Mouse (Mus musculus) Patski (cell line): Measurements from ENCODE around the gene Scube3. TPM values are rescaled to one million over a fixed set of nuclear protein-coding genes. Genes with fewer than 3 reads are reported as not detected.

Experiments
- ATAC-seq: fragments of 100-300 bp; one replicate; pipeline ENCODE4 v1.8.0; 2021
- CTCF ChIA-PET: fragments of 350-600 bp; sonication (Branson Sonifier 250); formaldehyde crosslinking; loops from one replicate; lab custom pipeline; 2022; ENCODE audit warnings: inconsistent platforms; lab: Charles Lee
- POLR2A ChIA-PET: fragments of 350-600 bp; sonication (Branson Sonifier 250); formaldehyde crosslinking; loops from one replicate; lab custom pipeline; 2022; ENCODE audit warnings: antibody characterized with exemption, inconsistent platforms; lab: Charles Lee
- DNase-seq: peaks from one replicate; pipeline ENCODE4 v3.0.0-alpha.2; 2011; ENCODE audit warnings: low read depth, low spot score
- H3K27me3 ChIP-seq: fragments of 371-371 bp; one replicate; pipeline ENCODE4 v1.5.1; 2021
- CTCF ChIP-seq: fragments of 100-300 bp; IDR thresholded peaks from one replicate; pipeline ENCODE4 v1.5.1; 2021
- in situ Hi-C: fragments of 300-500 bp; cut with MboI; formaldehyde crosslinking; loops from 3 replicates; pipeline ENCODE4 v1.11.1; 2018; ENCODE audit warnings: low pct_unique_long_range_greater_than_20kb, mixed read lengths
- polyA plus RNA-seq: library from polyadenylated mRNA; unstranded; gene quantifications from one replicate; pipeline ENCODE4 v1.2.3, GENCODE M21; 2021

Scube3 gene
- polyA plus RNA-seq, 1 experiment from 2014 or later, result 17.9 TPM

DNA sequence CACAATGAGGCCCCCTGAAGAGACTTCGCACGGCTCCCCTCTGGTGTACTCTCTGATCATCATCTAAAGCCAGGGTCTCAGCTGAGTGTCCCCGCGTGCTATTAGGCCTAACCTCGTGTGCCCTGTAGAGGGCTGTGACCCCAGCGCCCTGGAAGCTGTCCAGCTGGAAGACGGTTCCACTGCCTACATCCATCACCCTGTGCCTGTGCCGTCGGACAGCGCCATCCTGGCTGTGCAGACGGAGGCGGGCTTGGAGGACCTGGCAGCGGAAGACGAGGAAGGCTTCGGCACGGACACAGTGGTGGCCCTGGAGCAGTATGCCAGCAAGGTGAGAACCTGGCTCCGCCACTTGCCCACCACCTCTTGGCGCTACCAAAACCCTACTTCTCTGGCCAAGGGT is 55.7 kb downstream of the Scube3 start:
- no peak for ATAC-seq
- CTCF ChIA-PET, result no interaction called here
- no peaks in the 10 kb centered on the region for H3K27me3 ChIP-seq
- in situ Hi-C loops, result no loop called here
- TF ChIP-seq CTCF, result no peak
- DNase-seq, result no peak
- POLR2A ChIA-PET, result no interaction called here

DNA sequence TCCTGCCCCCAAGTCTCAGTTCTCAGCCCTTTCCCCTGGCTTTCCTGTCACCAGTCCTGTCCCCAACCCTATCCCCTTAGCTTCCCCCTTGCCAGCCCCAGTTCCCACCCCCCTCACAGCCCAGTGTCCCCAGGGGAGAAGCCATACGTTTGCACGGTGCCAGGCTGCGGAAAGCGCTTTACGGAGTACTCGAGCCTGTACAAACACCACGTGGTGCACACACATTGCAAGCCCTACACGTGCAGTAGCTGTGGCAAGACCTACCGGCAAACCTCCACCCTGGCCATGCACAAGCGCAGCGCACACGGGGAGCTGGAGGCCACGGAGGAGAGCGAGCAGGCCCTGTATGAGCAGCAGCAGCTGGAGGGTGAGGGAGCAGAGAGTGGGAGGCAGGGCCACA is 60.0 kb downstream of the Scube3 start:
- POLR2A ChIA-PET, result no interaction called here
- no peak for TF ChIP-seq CTCF
- in situ Hi-C loops, result loop anchor here (25.0 kb wide), 1 partner anchor 335 kb away; the partner anchor contains the start of genes Armc12 and Clpsl2
- no peak for DNase-seq
- no peaks in the 10 kb centered on the region for H3K27me3 ChIP-seq
- CTCF ChIA-PET, result no interaction called here
- no peak for ATAC-seq

GRCm38 (mm10) chr17:28204052-28204720 is 62.2 kb downstream of the Scube3 start:
- POLR2A ChIA-PET, result no interaction called here
- TF ChIP-seq CTCF, result no peak
- no peak for ATAC-seq
- DNase-seq, result no peak
- H3K27me3 ChIP-seq, result no peaks in the 10 kb centered on the region
- CTCF ChIA-PET, result interaction anchor here (1.1 to 1.5 kb wide), 4 partner anchors 10 to 22 kb away, joined by 3 to 6 read pairs (median 4); no protein-coding TSS in a partner anchor
- in situ Hi-C loops, result loop anchor here (25.0 kb wide), 1 partner anchor 333 kb away; the partner anchor contains the start of genes Armc12 and Clpsl2

DNA sequence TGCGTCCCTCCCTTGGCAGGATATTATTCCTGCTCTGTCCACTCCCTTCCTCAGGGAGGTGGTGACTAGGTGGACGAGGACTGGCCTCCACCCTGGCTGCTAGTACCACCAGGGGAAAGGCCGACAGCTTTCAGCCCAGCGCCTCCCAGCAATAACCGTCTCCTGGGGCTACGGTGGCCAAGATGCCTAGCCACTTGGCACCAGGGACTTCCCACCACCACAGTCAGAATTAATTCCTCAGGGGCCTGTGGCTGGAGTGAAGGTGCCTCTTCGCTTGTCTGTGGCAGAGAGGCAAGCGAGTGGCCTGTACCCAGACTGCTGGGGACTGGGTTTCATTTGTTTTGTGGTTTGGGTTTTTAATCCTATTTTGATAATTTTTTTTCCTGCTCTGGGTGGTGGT is 63.5 kb downstream of the Scube3 start:
- POLR2A ChIA-PET, result no interaction called here
- ATAC-seq, result no peak
- no peak for TF ChIP-seq CTCF

DNA sequence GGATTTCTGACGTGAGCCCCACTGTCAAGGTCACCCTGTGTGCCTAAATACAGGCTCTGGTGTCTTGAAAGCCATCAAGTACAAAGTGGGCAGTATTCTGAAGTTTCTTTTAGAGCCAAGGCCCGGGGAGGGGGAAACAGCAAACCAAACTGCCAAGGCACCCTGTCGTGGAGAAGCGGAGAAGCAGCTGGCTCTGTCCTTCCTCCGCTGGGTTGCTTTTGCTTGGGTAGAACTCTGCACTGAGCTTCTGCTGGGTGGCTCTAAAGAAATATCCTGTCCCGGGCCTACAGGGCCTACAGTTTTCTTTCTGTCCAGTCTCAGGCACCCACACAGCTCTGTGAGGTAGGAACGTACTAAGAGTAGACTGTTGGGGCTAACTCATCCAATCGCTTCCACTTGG is 65.2 kb downstream of the Scube3 start:
- TF ChIP-seq CTCF, result no peak
- ATAC-seq, result no peak
- H3K27me3 ChIP-seq, result no peaks in the 10 kb centered on the region
- DNase-seq, result no peak
- ChIA-PET CTCF (interaction anchor here (0.9 to 1.7 kb wide), 2 partner anchors 13 to 19 kb away, joined by 3 to 7 read pairs; no protein-coding TSS in a partner anchor), POLR2A (interaction anchor here (0.9 to 1.6 kb wide), 2 partner anchors 18 to 124 kb away, joined by 3 read pairs; no protein-coding TSS in a partner anchor)
- in situ Hi-C loops, result loop anchor here (25.0 kb wide), 1 partner anchor 330 kb away; the partner anchor contains the start of genes Armc12 and Clpsl2

More for the DNA sequence above, 63.5 kb downstream of the Scube3 start:
- DNase-seq, result no peak
- in situ Hi-C loops, result loop anchor here (25.0 kb wide), 1 partner anchor 332 kb away; the partner anchor contains the start of genes Armc12 and Clpsl2
- H3K27me3 ChIP-seq, result no peaks in the 10 kb centered on the region
- CTCF ChIA-PET, result no interaction called here

- POLR2A ChIA-PET, result interaction anchor here (0.9 kb wide), 1 partner anchor 124 kb away, joined by 3 read pairs; no protein-coding TSS in a partner anchor
- no peak for DNase-seq
- no peaks in the 10 kb centered on the region for H3K27me3 ChIP-seq
- CTCF ChIA-PET, result interaction anchor here (0.9 to 1.7 kb wide), 3 partner anchors 8 to 18 kb away, joined by 3 to 7 read pairs (median 3); no protein-coding TSS in a partner anchor
- no peak for TF ChIP-seq CTCF
- in situ Hi-C loops, result loop anchor here (25.0 kb wide), 1 partner anchor 330 kb away; the partner anchor contains the start of genes Armc12 and Clpsl2
- no peak for ATAC-seq
Measured at GRCm38 (mm10) chr17:28207591-28208313, 65.8 kb downstream of the Scube3 start, which contains the start of gene Def6. Gene Def6 (plus strand): TSS chr17:28207778.

DNA sequence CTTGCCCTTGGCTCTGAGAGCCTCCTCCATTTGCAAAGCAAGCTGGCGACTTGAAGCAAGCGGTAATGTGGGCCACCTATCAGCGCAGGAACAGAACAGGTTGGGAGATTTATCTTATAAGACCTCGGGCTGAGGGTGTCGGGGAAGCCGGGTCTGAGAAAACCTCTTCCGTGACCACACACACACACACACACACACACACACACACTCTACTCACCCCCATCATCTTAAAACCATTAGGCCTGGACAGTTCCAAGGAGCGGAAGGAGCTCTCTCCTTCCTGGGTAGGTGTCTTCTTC is 66.3 kb downstream of the Scube3 start:
- ChIA-PET CTCF (interaction anchor here (0.9 to 1.7 kb wide), 3 partner anchors 8 to 18 kb away, joined by 3 to 7 read pairs (median 3); no protein-coding TSS in a partner anchor), POLR2A (interaction anchor here (0.5 to 0.9 kb wide), 2 partner anchors 123 to 247 kb away, joined by 3 to 5 read pairs; no protein-coding TSS in a partner anchor)
- H3K27me3 ChIP-seq, result no peaks in the 10 kb centered on the region
- ATAC-seq (no peak), DNase-seq (no peak)
- in situ Hi-C loops, result loop anchor here (25.0 kb wide), 1 partner anchor 329 kb away; the partner anchor contains the start of genes Armc12 and Clpsl2
- TF ChIP-seq CTCF, result no peak

- ATAC-seq (no peak), DNase-seq (no peak)
- ChIA-PET POLR2A (no interaction called here), CTCF (no interaction called here)
- H3K27me3 ChIP-seq, result no peaks in the 10 kb centered on the region
- no peak for TF ChIP-seq CTCF
- in situ Hi-C loops, result loop anchor here (10.0 to 25.0 kb wide), 2 partner anchors 175 to 328 kb away; partner anchors contain the start of genes Armc12 and Clpsl2
Measured at GRCm38 (mm10) chr17:28209457-28210110, 67.6 kb downstream of the Scube3 start.

DNA sequence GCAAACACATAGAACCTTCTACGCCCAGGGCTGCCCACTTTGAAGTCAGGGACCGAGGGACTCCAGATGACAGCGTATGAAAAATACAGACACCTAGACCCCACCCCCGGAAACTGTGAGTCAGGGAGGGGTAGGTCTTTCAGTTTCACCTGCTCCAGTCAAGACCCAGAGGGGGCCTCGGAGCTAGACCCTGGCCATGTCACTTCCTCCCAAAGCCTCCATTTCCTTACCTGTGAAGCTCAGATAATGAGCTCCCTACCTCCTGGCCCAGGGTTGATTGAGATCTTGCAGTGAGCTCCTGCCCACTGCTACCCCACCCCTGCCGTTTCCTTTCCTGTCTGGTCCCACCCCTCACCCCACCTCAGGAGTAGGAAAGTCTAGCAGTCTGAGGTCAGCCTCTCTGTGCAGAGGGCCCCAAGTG is 70.0 kb downstream of the Scube3 start:
- no peak for TF ChIP-seq CTCF
- DNase-seq (no peak), ATAC-seq (no peak)
- in situ Hi-C loops, result loop anchor here (10.0 to 25.0 kb wide), 2 partner anchors 173 to 325 kb away; partner anchors contain the start of genes Armc12 and Clpsl2
- POLR2A ChIA-PET, result interaction anchor here (1.2 kb wide), 1 partner anchor 22 kb away, joined by 3 read pairs; no protein-coding TSS in a partner anchor
- H3K27me3 ChIP-seq, result no peaks in the 10 kb centered on the region
- CTCF ChIA-PET, result interaction anchor here (2.4 kb wide), 1 partner anchor 14 kb away, joined by 7 read pairs; no protein-coding TSS in a partner anchor
